Mouse (Mus musculus): Measurements from ENCODE around the gene Mctp2.

- no peak for TF ChIP-seq CTCF (IDR thresholded peaks at IDR 0.05; ENCODE audit: extremely low read depth, insufficient read depth, low read length)
- no peak for TF ChIP-seq POLR2A (IDR thresholded peaks at IDR 0.05; ENCODE audit: extremely low read depth, insufficient read depth, low read length)
Observed at GRCm38 (mm10) chr7:72159513-72160063, 146.8 kb downstream of the Mctp2 start.
